Mouse (Mus musculus) heart, adult 11 months (tissue): ENCODE data around the gene Pou2f2.

Source experiments
- DNase-seq: peaks from one replicate; pipeline ENCODE4 v3.0.0; 2022

The Pou2f2 gene

GRCm38 (mm10) chr7:25088531-25088930 is 91.0 kb downstream of the Pou2f2 start:
- DNase-seq: no peak

GRCm38 (mm10) chr7:25087972-25088371 is 91.6 kb downstream of the Pou2f2 start:
- DNase-seq: no peak

GRCm38 (mm10) chr7:25087256-25087912 is 92.1 kb downstream of the Pou2f2 start:
- no peak for DNase-seq

GRCm38 (mm10) chr7:25086656-25087055 is 92.9 kb downstream of the Pou2f2 start:
- DNase-seq: no peak

GRCm38 (mm10) chr7:25084621-25085020 is 94.9 kb downstream of the Pou2f2 start:
- peak; percentile 87 for DNase-seq

GRCm38 (mm10) chr7:25082510-25082909 is 97.0 kb downstream of the Pou2f2 start:
- peak; percentile 88 for DNase-seq

GRCm38 (mm10) chr7:25080431-25080830 is 99.1 kb downstream of the Pou2f2 start:
- DNase-seq: peak; percentile 91

GRCm38 (mm10) chr7:25079496-25080026 is 100.0 kb downstream of the Pou2f2 start:
- DNase-seq: peak; percentile 86

- DNase-seq: no peak
Measured at GRCm38 (mm10) chr7:25077414-25077755, 102.1 kb downstream of the Pou2f2 start.

- DNase-seq: peak; percentile 100
Measured at GRCm38 (mm10) chr7:25076663-25077413, 102.7 kb downstream of the Pou2f2 start.

GRCm38 (mm10) chr7:25076296-25076662 is 103.2 kb downstream of the Pou2f2 start:
- DNase-seq: no peak

- no peak for DNase-seq
Measured at GRCm38 (mm10) chr7:25073924-25074323, 105.6 kb downstream of the Pou2f2 start.

GRCm38 (mm10) chr7:25072716-25073390 is 106.7 kb downstream of the Pou2f2 start:
- peak; percentile 94 for DNase-seq

GRCm38 (mm10) chr7:25071979-25072715 is 107.4 kb downstream of the Pou2f2 start, which contains the start of the genes Grik5 and Zfp574:
Gene Grik5, minus strand, starts transcription at chr7:25072346.
Gene Zfp574, plus strand, starts transcription at chr7:25072567.
- peak; percentile 91 for DNase-seq

- no peak for DNase-seq
Measured at GRCm38 (mm10) chr7:25068724-25069123, 110.8 kb downstream of the Pou2f2 start.

- DNase-seq: peak; percentile 89
Measured at GRCm38 (mm10) chr7:25067909-25068656, 111.4 kb downstream of the Pou2f2 start.

GRCm38 (mm10) chr7:25067338-25067737 is 112.2 kb downstream of the Pou2f2 start:
- DNase-seq: no peak

- DNase-seq: no peak
Measured at GRCm38 (mm10) chr7:25063900-25064299, 115.6 kb downstream of the Pou2f2 start.

- DNase-seq: no peak
Measured at GRCm38 (mm10) chr7:25063346-25063745, 116.2 kb downstream of the Pou2f2 start.

GRCm38 (mm10) chr7:25058836-25059235 is 120.7 kb downstream of the Pou2f2 start:
- DNase-seq: peak; percentile 92

GRCm38 (mm10) chr7:25058394-25058793 is 121.1 kb downstream of the Pou2f2 start:
- peak; percentile 80 for DNase-seq

- DNase-seq: peak; percentile 81
Measured at GRCm38 (mm10) chr7:25057888-25058287, 121.6 kb downstream of the Pou2f2 start.
